Mouse (Mus musculus): ENCODE measurements around the gene Asic2.

The Asic2 gene

DNA sequence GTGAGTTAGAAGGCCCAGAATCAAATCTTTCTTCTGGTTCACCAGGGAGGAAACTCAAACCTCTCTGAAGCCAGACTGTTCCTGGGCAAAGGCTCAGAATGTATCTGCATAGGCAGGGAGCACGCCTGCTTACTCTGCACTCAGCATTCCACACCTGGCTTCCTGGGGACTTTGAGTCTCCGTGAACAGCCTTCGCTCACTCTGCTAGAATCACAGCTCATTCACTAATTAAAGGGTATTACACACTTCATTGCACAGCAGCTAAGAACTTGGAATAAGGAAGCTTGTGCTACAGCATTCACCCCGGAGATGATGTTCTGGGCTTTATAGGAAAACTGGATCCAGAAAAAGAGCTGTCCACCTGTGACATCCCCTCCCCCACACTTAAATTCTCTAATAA is 3.7 kb downstream of the Asic2 start:
- no peak for DNase-seq (ENCODE audit: low read depth, low spot score)

DNA sequence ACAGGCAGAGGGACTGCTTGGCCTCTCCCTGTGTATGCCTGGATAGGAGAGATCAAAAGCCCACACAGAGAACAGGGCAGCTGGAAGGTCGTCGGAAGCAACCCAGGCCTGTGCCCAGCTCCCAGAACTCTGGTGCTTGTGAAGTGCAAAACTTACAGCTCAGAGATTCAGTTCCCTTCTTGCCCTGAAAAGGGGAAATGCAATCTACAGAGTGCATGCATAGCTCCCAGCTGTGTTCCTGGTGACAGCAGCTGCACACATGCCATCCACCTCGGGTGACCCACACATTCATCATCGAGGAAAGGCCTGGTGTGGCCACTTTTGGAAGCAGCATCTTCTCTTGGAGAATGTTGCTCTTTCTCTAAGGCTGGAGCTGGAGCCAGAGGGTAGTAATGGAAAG is 13.9 kb downstream of the Asic2 start:
- peak; percentile 71 for DNase-seq (ENCODE audit: low read depth, low spot score)

DNA sequence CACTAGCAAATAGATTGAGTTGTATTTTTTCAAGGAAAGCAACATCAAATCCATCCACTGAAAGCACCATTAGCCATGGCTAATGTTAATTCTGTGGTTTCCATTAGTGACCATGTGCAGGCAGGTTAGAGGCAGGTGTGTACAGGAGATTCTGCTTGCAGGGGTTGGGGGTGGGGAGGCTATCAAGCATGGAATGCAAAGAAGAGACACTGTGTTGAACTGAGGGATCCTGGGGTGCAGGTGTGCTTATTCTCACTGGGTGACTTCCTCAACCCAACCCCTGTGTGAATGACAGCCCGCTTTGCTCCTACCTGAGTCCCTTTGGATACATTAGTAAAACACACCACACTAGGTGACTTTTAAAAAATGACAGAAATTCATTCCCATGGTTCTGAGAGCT is 20.2 kb downstream of the Asic2 start:
- DNase-seq (ENCODE audit: low read depth, low spot score) = peak; percentile 65

DNA sequence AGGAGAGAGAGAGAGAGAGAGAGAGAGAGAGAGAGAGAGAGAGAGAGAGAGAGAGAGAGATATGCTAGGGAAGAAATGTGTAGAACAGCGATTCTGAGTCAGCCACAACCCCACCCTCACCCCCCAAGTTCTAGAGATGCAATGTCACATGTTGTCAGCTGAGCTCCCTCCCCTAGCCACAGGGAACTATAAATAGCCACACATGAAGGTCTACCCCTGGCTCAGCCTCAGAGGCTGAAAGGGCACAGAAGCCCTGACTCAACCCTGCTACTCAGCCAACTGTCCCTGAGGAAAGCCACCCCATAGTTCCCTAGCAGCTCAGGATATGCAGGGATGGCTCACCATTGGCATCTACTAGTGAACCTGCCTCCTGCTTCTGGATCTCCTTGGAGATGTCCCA is 26.1 kb downstream of the Asic2 start:
- no peak for DNase-seq (ENCODE audit: low read depth, low spot score)

DNA sequence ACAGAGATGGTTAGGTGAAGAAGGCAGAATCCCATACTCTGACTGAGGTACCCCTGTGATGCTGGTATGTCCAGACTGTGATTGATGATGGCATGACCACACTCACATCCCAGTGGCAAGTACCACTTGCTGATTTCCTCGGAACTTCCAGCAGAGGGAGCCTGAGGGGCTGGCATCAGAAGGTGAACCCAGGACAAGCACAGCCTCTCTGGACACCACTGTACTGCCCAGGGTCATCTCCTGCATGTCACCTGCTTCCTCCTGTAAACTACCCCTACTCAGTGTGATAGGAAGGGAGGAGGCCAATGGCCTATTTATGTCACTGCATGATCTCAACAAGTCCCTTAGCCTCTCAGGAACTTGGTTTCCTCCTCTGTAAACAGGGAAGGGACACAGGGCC is 27.3 kb downstream of the Asic2 start:
- peak; percentile 39 for DNase-seq (ENCODE audit: low read depth, low spot score)

DNA sequence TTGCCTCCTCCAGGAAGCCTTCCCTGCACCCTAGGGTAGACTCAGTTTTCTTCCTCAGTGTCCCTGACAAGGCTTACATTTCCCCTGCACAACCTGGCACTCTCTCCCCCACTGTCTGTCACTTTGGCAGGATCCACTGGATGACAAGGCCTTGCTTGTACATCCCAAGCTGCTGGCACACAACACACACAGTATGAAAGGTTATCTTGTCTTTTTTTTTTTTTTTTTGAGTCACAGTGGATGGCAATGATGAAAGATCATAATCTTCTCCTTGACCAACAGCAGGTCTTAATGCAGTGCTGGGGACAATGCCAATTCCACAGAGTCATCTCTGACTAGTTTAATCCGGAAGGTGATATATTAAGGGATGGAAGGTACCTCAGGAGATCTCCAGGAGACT is 30.7 kb downstream of the Asic2 start:
- DNase-seq (ENCODE audit: low read depth, low spot score) = no peak

DNA sequence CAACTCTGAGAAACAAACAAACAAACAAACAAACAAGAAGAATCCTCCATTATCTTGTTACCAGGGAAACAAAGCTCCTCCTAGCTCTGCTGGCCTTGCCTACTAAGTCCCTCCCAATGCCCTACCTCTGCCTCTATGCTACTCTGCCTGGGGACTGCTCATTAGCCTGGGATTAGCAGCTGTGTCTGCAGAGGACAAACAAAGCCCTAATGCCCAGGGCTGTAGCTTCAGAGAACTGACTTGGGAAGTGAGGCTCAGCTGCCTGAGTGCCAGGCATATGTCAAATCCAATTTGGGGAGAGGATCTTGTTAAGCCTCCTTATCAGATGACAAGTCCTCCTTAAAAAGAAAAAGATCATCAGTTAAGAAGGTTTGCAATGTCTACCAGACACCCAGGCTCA is 41.9 kb downstream of the Asic2 start:
- no peak for DNase-seq (ENCODE audit: low read depth, low spot score)

DNA sequence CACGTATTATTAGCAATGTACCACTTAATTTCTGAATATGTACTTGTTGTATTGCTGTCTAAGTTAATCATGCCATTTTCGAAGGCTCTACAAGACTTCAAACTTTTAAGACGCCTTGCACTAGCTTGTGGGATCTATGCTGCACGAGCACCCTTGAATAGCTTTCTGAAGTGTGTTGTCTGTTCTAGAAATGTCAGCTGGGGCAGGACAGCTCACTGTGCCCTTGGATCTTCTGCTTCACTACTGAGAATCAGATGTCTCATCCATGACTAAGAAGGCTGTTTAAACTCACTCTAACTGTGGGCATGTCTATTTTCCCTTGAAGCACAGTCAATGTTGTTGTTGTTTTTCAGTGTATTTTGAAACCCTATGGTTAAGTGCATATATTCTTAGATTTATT is 44.6 kb downstream of the Asic2 start:
- DNase-seq (ENCODE audit: low read depth, low spot score) = no peak

DNA sequence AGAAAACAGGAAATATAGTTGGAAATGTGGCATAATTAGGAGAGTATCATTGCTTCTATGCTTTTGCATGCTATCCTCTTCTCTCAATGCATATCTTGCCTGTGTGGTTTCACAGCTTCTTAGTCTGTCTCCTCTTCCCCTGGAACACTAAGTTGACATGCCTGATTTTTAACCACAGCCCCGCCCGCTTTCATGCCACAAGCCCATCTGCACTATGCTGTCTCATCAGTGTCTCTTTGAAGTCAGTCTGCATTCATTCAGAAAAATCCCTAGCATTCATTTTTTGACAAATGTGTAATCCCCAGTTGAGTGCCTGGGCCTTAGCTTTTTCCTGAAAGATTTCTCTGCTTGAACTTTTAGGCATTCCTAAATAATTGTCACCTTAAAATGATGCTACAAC is 45.2 kb downstream of the Asic2 start:
- no peak for DNase-seq (ENCODE audit: low read depth, low spot score)

DNA sequence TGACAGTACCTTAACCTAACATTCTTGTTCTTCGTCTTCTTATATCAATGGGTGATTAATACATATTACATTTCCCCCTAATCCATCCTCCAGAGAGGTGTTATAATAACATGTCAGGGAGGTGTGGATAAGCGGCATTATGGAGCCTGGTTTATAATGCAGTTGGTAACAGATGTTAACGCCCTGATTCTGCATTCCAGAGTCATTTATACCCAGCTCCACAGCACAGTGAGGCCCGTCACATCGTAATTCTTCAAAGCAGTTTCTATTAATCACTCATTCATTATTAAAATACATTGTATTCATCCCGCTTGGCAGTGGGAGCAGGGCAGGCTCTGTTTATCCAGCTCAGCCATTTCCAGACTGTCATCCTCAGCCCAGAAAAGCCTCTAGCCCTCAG is 52.8 kb downstream of the Asic2 start:
- no peak for DNase-seq (ENCODE audit: low read depth, low spot score)

DNA sequence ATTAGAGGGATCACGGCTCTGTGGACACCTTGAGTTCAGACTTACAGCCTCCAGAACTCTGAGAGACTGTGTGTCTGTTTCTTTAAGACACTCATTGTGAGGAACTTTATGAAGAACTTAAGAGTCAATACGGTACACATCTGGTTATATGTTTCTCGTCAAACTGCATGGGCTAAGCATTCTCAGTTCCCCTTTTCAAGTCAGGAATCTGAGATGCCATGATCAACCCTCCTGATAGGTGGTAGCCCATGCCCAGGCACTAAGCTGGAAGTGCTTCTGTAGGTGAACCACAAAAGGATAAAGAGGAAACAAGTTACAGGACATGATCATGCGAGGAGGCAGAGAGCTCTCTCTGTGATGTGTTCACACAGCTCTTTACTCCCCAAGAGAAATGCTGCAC is 55.2 kb downstream of the Asic2 start:
- DNase-seq (ENCODE audit: low read depth, low spot score) = peak; percentile 39

DNA sequence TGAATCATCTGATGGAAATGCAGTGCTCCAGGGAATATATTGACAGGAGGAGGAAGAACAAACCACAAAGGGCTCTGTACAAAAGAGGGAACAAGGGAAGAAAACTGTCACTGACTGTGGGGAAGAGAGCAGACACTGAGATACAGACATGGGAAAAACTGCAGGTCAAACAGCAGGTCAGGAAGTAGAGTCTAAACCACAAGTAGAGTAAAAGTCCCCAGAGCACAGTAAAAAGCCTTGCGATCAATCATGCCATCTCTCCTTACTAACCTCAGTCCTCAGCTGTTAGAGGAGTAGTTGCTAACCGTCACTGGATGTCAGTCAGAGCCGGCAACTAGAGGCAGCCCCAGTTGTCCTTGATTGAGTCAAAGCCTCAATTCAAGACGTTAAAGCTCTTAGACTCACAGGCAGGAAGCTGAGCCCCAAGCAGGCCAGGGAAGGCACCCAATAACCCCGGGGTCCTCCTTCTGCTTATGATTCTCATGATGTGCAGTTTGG is 58.8 kb downstream of the Asic2 start:
- DNase-seq (ENCODE audit: low read depth, low spot score) = no peak

DNA sequence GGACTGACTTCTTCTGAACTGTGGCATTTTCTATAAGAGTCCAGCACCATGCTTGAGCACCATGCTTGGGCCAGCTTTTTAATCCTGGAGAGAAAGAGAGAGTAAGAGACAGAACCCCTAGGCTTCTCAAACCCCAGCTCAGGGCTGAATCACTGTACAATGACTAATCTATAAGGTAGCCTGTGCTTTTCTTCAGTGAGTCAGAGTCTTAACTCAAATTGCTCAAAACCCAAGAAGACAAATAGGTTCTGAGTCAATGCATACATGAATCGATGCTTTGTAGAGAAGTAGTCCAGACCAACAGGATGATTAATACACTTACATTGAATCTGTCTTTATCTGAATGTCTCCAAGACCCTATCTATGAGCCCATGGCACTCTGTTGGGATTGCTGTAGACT is 59.5 kb downstream of the Asic2 start:
- no peak for DNase-seq (ENCODE audit: low read depth, low spot score)

DNA sequence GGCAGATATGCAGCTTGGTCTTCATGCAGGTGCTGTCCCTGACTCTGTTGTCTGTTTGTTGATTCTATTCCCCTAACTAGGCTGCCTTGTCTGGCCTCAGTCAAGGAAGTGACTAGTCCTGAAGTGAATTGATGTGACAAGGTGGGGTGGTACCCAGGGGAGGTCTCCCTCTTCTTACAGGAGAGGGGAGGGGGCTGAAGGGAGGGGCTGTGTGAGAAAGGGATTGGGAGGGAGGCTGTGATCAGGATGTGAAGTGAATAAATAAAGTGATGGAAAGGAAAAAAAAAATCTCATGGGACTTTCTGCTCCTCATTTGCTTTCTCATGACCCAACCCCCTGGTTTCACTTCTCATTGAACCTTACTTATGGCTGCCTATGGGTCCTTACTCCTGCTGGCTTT is 65.9 kb downstream of the Asic2 start:
- peak; percentile 63 for DNase-seq (ENCODE audit: low read depth, low spot score)

DNA sequence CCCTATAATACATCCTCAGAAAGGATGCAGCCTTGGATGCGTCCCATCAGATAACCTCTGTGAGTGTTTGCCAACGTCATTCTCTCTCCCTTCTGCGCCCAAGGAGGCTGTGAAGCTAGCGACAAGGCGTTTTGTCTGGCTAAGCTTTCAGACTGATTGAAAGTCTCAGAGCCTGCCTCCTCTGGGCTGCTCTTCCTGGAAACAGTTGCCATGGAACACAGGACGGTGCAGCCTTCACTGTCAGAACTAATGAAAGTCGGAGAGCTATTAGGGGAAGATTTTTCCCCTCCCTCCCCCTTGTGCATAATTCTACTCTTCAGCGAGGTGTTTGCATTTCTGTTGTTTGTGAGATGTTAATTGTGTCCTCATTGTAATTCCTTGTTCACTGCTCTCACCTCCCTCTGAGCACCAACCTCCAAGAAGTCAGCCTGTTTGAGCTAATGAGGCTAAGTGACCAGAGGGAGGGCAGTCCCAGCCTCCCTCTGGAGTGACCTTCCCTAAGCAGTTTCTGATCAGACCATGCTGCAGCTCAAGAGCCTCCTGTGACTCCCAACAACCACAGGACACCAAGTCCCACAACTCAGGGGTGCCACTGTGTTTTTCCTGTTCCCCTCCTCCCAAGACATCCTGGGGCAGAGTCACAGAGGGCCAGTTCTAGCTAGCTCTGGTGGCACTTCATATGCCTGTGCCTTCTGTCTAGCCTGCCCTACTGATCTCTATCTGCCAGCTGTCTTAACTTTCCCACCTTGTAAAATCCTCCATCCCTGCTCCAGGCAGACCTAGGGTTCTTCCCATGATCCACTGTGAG is 70.5 kb downstream of the Asic2 start:
- DNase-seq (ENCODE audit: low read depth, low spot score) = no peak

DNA sequence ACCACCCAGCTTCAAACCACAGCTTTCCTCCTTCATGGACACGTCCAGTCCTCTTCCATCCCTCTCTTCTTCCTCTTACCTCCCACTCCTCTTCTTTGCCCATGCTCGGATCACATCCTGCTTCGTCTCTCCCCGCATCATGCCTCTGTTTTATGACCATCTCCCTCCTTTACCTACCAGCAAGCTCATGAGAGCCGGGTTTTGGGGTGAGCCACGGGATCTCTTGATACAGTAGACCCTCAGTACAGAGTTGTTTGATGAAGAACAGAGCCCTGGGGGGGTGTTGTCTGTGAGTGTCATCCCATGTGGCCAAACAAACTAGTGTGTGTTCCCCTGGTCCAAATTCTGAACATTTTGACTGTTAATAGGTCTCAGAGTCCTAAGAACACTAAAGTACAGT is 71.7 kb downstream of the Asic2 start:
- no peak for DNase-seq (ENCODE audit: low read depth, low spot score)

DNA sequence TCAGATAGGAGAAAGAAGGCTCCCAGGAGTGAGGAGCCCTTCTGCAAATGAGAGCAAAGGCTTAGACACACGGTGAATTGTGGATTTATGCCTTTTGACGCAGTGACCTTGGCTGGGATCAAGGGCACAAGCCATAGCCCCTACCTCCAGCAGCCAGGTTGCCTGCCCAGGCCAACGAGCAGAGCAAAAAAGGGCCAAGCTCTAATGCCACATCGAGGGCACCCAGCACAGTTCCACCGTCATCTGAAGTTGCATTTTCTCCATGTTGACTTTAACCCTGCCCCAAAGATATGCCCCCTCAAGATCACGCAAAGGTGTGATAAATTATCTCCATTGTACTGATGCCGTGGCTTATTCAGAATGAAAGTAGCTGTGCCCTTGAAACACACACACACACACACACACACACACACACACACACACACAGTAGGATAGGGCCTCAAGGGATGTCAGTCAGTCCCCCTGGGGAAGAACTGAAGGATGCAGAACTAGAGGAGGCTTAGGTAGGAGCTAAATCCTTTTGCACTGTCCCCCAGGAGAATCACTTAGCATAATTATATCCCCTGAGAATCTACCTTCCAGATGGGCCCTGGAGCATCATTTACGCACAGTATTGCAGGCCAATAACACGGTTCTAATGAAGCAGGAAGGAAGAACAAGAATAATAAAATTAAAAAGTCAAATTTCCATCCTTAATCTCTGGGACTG is 96.6 kb downstream of the Asic2 start:
- no peak for DNase-seq (ENCODE audit: low read depth, low spot score)

DNA sequence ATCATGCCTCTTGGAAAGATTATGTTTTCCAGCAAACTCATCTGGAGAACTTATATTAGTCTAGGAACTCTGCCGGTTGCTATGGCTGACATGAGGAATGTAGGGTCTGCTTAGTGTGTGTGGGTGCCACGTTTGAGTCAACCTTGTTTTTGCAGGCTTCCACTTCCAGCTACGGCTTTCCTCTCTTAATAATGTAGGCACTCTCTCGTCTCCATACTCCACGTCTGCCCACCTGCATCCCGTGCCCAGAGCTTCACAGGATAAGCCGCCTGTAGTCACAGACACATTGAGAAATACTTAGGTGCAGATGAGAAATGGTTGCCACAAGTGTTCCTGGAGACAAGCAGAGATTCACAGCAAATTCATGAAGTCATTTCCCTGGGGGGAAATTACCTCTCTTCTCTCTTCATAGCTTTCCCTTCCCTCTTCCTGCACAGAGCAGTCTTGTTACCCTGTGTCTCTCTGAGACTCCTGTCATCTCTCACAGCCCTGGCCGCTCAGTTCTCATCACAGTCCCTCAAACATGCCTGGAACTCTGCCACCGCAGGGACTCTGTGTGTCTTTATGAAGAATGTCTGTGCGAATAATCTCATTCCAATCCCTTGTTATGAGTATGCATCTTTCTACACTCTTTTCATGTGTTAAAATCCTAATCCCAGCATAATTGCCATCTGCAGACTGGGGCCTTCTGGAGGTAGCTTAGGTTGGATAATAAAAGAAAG is 102.4 kb downstream of the Asic2 start:
- no peak for DNase-seq (ENCODE audit: low read depth, low spot score)

DNA sequence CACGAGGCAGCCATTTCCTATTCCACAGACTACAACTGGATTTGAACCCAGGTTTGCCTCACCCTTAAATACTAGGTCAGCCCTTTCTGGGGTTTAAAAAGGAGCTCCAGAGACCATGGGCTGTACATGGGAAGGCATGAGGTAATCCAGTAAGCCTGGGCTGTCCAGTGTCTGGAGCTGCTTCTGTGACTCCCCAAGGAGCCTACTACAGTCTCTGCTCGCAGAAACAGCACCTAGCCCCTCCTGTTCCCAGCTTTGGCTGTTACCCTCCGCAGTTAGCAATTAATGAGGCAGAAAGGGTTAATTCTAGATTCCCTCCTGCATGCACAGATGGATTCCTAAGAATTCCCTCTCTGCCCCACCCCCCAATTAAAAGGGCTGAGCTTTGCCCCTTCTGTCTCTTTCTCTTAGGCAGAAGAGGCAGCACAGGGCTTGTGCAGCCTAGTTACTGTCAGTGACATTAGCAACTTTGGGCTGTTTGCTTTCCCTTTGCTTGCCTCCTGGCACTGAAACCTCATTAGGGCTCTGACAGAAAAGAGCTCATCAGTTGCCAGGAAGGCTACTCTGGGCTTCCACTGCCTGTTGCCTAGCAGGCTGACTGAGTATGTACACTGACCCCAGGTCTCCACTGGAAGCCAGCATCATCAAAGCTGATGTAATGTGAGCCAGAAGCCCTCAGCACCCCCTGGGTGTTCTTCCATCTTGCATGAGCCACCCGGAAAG is 107.8 kb downstream of the Asic2 start, which contains the start of gene 5530401A14Rik:
Gene 5530401A14Rik, plus strand, starts transcription at position 424 of the 723 bp plus-strand sequence.
- no peak for DNase-seq (ENCODE audit: low read depth, low spot score)

DNA sequence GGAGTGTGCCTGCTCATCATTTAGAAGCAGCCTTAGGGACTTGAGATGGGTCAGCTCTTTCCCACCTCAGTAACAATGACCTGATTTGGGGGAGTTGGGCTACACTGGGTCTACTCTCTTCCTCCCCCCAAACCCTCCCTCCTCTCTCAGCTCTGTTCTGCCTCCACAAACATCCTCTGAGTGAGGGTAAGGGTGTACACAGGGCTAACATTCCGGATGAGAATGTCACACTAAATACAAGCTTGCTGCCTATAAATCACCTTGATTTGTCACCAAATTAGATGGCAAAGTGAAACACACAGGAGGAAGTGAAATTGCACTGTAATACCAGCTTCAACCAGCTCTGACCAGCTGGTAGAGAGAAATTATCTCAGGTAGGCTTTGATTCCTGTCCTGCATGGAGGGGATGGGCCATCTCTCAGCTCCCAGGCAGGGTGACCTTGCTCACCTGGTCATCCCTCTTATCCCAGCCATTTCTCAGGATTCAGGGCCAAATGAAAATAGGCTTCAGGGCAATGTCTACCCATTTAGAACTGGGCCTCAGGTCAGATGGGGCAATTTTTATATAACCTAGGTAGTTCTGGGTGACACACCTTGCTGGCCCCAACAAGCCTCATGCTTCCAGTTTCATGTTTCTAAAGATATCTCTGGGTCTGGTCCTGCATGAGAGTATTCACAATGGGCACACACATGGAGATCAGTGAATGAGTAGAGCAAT is 120.3 kb downstream of the Asic2 start:
- peak; percentile 91 for DNase-seq (ENCODE audit: low read depth, low spot score)

DNA sequence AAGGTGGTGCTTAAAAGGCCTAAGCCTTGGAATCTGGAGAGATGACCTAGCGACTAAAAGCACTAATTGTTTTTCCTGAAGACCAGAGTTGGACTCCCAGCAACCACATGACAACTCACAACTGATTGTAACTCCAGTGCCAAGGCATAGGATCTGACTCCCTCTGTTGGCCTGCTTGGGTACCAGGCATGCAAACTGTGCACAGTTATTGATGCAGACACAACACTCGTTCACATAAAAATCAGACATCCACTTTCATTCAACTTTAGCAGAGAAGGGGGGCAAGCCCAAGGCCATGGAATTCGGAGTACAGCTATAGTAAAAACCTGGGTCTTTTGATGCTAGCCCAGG is 122.6 kb downstream of the Asic2 start:
- no peak for DNase-seq (ENCODE audit: low read depth, low spot score)
